Mouse (Mus musculus): ENCODE data around the gene Atxn7.

DNA sequence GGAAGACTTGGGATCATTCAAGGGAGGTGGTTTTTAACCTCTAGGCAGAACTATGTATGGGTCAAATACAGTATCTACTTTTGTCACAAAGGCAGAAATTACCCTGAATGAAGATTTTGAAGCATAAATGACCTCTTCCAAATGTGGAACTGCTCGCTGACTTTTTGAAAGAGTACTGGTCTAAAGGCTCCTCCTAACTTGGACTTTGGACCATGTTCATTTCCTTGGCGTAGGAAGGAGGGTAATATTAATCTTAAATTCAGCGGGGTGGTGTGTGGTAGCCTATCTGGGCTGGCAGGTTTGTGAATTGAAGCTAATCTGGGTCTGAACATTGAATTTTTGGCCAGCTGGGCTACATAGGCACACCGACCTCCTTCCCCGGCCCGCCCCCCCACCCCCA lies 1.2 kb downstream of the Atxn7 start:
- no peak for TF ChIP-seq GATA1 (IDR thresholded peaks at IDR 0.05; ENCODE audit: borderline replicate concordance, low read length)
- TF ChIP-seq FLI1 (IDR thresholded peaks at IDR 0.05; ENCODE audit: low read length): no peak
